Mouse (Mus musculus) lung, adult 18-20 months (tissue): ENCODE results near the gene Pmepa1.

Source experiments
- DNase-seq, 2 experiments: peaks; one replicate each; pipeline ENCODE4 v3.0.0; 2022; ENCODE audit warnings: mixed read lengths in 2 of 2

The Pmepa1 gene

DNA sequence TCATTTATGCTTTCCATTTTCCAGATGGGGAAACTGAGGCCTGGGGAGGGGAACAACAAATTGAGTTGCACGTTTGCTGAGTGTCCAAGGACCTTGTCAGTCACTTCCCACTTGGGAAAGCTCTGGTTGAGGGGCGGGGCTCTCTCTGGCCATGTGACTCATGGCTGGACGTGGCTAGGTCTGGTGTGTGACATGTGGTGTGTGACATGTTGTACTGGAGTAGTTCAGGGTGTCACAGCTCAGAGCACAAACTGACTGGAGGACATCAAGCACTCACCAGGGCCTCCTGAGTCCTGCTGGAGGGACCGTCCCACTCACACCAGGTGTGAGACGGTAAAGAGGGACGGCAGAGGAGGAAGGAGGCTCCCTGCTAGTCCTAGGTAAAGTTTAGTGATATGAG is 91.1 kb downstream of the Pmepa1 start:
- DNase-seq: peak in 1 of 2 experiments; percentile 2

DNA sequence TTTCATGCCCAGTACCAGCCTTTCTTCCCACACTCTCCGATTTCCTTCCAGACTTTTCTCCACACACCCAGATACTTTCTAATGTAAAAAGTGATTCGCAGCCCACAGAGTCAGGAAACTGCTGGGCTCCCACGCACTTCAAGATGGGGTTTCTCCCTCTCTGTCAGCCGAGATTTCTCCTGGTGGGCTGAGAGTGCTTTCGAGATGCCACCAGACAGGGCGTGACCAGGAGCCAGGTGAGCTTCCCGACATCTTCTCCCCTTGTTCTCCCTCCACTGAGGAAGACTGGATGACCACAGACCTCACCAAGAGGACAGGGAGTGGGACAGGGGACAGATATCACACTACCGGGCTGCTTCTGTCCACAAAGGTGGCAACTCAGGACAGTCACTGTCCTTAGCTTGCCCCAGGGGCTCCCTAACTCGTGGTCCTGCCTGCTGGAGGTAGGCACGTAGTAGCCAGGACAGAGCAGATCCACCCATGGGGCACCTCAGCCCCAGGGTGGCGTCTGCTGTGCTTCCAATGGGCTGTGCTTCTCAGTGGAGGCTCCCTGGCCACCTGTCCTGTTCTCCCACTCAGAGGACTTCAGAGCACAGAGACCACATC is 91.8 kb downstream of the Pmepa1 start:
- no peak for DNase-seq

DNA sequence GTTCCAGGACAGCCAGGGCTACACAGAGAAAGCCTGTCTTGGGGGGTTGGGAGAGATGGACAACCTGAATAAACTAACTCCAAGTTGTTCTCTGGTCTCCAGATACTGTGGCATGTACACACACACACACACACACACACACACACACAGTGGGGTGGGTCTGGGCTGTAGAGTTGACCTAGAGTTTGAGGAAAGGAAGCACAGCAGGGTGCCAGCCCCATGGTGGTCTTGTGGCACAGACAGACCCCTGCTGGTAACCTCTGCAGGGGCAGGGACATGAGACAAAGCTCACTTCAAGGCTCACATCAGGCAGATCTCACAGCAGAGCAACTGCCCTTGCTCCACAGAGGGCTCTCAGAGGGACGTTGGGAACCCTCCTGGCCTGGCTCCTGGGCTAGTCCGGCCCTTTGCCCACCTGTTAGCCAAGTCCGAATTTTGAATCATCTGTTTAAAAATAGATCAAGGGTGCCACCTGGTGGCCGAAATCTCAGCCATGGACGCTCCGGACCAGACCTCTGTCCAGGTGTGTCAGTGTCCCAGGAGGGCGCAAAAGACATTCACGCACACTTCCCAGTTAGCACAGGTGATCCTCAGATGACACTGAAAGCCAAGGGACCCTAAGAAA is 92.4 kb downstream of the Pmepa1 start:
- peak; percentile 25 to 46 for DNase-seq

DNA sequence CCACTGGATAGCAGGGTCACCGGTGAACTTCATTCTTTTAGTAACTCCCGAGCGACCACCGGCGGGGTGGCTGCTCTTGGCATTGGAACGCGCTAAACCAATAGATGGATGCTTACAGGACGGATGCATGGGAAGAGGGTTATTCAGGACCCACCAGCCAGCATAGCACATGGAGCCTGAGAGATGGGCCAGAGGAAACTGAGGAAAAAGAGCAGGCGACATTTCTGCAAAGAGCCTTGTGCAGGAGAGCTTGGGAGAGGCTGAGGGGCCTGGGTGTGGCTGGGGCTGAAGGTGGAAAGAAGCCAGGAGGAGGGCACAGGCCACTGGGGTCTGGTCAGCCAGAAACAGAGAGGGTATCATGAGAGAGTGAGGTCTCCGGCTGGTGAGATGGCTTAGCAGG is 93.0 kb downstream of the Pmepa1 start:
- peak in 1 of 2 experiments; percentile 1 for DNase-seq

DNA sequence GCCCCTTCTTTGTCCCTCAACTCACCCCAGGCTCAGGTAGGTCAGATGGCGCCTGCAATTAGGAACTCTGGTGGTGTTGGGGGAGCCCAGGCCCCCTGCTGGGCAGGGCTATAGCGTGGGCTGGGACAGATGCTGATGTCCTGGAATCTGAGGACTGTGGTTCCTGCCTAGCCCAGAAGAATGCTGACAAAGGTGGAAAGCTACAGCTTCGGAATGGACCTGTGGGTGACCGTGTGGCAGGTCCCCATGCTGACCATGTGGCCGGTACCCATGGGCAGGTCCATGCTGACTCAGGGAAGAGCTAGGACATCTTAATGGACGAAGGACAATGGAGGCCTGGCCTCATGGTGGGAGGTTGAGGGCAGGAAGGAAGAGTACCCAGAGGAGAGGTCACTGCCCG is 93.5 kb downstream of the Pmepa1 start:
- DNase-seq: peak in 1 of 2 experiments; percentile 0

DNA sequence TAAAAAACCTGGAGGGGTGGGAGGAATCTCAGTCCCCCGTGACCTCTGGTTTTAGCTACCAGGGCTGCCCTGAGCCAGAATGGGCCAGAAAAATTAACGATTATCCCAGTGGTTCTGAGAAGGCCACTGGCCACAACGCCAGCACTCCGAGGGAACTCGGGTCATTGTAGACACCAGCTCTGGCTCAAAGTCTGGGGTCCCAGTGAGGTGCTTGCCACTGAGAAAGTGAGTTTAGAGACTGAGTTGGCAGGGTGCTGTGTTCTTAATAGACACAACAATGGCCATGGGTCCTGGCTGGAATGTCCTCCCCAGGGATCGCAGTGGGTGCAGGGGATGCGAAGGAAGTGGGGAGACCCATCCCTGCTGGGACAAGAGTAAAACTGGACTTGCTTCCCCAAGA is 94.4 kb downstream of the Pmepa1 start:
- peak in 1 of 2 experiments; percentile 2 for DNase-seq

DNA sequence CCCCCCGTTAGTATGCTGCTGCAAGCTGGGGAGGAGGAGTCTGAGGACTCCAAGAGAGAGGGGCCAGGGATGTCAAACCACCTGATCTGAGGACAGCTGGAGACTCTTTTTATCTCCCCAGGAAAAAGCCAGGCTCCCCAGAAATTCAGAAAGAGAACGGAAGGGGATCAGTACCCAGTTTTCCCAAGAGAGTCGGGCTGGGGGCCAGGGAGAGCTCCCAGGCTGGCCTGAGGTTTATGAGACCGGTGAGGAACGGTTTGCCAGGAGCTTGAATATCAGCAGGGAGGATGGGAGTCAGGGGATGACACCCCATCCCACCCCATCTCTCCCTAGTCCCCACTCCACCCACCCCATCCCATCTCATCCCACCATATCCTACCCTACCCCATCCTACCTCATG is 94.8 kb downstream of the Pmepa1 start:
- DNase-seq: peak in 1 of 2 experiments; percentile 0

DNA sequence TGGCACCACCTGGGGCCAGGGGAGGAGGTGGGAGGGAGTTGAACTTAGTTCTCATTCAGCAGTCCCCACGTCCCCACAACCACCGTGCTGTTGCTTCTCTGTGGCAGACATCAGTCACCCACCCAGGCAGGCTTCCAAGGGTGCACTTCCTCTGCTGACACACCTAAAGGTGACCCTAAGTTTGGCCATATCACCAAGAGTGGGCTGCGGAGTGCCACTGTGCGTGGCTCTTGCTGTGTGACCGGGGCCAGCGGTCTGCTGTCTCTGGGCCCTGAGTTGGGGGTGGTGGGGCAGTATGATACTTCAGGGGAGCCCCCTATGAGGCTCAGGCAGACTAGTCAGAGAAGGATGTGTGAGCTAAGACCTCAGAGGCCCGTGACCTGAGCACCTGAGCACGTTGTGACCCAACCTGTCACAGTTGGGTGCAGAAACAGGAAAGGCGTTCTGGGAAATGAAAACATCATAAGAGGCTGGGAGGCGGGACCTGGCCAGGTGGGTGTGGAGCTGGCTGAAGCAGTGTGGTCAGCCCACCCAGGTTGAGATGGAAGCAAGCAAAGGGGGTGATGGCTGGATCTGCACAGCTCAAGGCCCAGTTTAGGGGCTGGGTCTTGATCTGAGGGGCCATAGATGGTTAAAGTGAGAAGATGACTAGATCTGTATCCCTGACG is 95.5 kb downstream of the Pmepa1 start:
- DNase-seq: peak in 1 of 2 experiments; percentile 1

DNA sequence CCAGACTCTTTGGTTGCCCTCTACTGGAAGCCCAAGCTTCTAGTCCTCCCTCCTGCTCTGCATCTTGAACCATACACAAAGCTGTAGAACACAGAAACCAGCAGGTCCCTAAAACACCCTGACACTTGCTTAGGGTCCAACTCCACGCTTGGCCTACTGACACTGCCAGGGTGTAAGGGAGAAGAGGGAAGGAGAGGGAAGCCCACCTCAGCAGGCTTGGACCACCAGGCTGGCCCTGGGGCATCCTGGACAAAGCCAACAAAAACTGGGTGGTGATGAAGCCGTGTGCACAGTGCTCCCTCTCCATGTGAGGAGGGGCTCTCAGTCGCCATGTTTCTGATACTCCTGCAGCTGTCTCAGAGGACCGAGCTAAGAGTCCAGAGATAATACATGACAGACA is 96.3 kb downstream of the Pmepa1 start:
- DNase-seq: no peak

DNA sequence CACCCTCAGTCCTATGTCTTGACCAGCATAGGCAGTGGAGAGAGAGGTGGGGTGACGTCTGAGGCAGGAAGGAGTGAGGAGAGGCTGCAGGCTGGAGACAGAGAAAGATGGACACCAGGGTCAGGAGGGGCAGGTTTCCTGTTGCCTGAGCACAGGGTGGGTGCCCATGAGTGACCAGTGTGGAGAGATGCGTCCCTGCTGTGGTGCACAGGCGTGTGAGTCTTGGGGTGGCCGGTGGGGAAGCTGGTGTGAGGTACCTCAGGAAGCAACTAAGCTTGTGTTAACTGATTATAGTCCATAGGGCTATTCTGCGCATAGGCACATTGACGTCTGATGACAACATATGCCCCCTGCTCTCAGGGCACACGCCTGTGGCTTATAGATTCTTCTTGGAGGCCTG is 97.3 kb downstream of the Pmepa1 start:
- DNase-seq: peak in 1 of 2 experiments; percentile 2

DNA sequence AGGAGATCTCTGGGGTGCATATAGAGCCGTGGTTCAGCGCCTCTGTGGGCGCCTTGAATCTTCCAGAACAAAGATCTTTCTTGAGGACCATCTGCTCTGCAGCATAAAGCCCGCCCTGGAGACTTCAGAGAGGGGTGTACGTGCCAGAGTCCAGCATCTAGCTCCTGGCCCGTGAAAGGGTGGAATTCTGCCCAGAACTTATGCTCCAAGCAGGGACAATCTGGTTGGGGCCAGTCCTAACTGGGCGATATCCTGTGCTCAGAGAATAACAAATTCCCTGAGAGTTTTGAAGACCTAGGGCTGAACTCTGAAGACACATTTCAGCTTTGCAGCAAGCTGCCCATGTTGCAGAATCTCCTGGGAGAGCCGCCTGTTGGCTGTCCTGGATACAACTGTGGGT is 98.4 kb downstream of the Pmepa1 start:
- peak in 1 of 2 experiments; percentile 1 for DNase-seq

DNA sequence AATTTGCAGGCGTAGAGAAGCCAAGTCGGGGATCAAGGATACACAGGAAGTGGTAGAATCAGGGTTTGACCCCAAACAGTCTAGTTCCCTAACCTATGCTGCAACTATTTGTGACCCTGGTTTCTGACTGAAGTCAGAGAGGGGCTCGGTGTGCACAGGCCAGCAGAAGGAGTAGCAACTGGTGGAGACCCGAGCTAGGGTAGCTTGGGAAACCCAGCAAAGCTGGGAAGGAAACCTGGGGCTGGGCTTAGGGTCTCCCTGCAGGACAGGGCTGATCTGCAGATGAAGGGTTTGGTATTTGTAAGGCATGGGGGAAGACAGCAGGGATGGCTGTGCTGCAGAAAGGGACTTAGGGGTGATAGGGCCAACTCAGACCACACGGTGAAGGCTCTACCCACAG is 98.9 kb downstream of the Pmepa1 start:
- peak in 1 of 2 experiments; percentile 0 for DNase-seq

DNA sequence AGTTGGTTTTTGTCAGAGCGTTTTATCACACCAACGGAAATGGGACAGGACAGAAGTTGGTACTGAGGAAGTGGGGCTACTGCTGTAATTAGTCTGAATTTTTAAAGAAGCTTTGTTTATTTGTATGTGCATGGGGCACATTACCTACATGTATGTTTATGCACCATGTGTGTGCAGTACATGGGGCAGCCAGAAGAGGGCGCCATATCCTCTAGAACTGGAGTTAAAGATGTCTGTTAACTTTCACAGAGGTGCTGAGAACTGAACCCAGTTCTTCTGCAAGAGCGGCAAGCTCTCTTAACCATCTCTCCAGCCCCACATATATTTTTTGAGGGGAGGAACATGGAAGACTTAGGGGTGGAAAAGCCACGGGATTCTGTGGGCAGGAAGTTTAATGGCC is 100.6 kb downstream of the Pmepa1 start:
- DNase-seq: peak in 1 of 2 experiments; percentile 1

DNA sequence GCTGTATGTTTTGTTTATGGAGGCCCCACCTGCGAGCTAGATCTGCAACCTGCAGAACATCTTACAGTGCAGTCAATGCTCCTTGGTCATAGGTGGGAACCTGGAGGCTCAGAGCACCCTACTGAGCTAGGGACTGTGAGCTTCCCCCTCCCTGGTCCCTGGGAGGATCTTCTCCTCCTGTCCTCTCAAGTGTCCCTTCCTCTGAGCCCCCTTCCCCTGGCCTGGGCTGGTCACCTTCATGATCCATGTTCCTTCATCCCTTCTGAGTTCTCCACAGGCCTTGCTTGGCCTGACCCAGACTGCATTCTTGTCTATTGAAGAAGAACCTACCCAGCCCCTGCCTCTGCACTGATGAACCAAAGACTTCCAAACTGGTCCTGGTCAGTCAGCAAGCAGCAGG is 101.8 kb downstream of the Pmepa1 start:
- DNase-seq: no peak
